Mouse (Mus musculus): Measurements from ENCODE around the gene Cdh4. TPM values are rescaled to one million over a fixed set of nuclear protein-coding genes. Genes with fewer than 3 reads are reported as not detected.

Cdh4 gene
- polyA plus RNA-seq, 1 experiment from 2014 or later = 3.0 TPM

DNA sequence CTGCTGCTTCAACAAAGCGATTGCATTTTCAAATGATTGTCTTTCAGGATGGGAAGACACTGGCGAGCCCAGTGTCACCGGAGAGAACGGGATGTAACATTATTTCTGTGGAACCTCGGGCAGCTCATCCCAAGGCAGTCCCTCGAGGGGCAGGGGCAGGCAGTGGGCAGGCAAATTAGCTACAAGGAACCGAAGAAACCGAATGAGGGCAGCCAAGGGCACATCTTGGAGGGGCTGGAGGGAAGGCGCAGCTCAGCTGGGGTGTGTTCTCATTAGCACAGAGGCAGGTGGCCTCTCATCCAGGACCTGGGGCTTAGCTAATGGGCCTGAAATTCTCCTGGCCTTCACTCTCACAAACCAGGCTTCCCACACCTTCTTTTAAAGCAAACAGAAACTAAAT is 407.5 kb downstream of the Cdh4 start:
- Histone ChIP-seq H3K9ac (ENCODE audit: low read depth, low read length) (no peak overlapping the region), H3K9me3 (ENCODE audit: control insufficient read depth) (no peaks in the 10 kb centered on the region), H3K27me3 (replicated peaks; ENCODE audit: control insufficient read depth, insufficient read depth, low read length) (no peaks in the 10 kb centered on the region), H3K27ac (ENCODE audit: low read depth, low read length) (no peak overlapping the region), H3K4me2 (replicated peaks; ENCODE audit: low read depth) (no peak overlapping the region), H3K36me3 (ENCODE audit: control insufficient read depth, insufficient read depth) (no peaks in the 10 kb centered on the region), H3K4me1 (replicated peaks; ENCODE audit: control insufficient read depth, insufficient read depth, low read length) (no peaks in the 10 kb centered on the region), H3K4me3 (ENCODE audit: low read depth, low read length) (no peak overlapping the region)
- no peak for TF ChIP-seq CTCF (IDR thresholded peaks at IDR 0.05; ENCODE audit: low read depth)
- 43% methylated on average over 9 of the region's 9 CpGs for WGBS
- ATAC-seq = no peak

DNA sequence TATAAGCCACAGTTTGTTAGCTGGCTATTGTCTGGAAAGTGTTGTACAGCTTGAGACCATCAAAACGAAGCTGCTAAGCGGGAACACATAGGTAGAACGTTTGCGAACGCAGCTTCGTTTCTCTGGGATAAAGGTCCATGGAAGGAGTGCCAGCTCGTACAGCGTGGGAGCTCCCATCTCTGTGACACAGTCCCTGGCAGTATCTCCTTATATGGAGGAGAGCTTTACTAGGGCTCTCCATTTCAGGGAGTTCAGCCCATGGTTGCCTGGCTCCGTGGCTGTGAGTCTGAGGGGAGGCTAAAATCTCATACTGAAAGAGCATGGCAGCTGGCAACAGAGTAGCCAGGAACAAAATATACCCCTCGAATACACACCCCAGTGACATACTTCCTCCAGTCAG is 409.9 kb downstream of the Cdh4 start:
- no peak for TF ChIP-seq CTCF (IDR thresholded peaks at IDR 0.05; ENCODE audit: low read depth)
- Histone ChIP-seq H3K9me3 (ENCODE audit: control insufficient read depth) (no peaks in the 10 kb centered on the region), H3K27ac (ENCODE audit: low read depth, low read length) (no peak overlapping the region), H3K4me2 (replicated peaks; ENCODE audit: low read depth) (no peak overlapping the region), H3K4me1 (replicated peaks; ENCODE audit: control insufficient read depth, insufficient read depth, low read length) (no peaks in the 10 kb centered on the region), H3K27me3 (replicated peaks; ENCODE audit: control insufficient read depth, insufficient read depth, low read length) (no peaks in the 10 kb centered on the region), H3K4me3 (ENCODE audit: low read depth, low read length) (no peak overlapping the region), H3K9ac (ENCODE audit: low read depth, low read length) (no peak overlapping the region), H3K36me3 (ENCODE audit: control insufficient read depth, insufficient read depth) (no peaks in the 10 kb centered on the region)
- WGBS = 80% methylated on average over 10 of the region's 10 CpGs
- ATAC-seq = no peak

DNA sequence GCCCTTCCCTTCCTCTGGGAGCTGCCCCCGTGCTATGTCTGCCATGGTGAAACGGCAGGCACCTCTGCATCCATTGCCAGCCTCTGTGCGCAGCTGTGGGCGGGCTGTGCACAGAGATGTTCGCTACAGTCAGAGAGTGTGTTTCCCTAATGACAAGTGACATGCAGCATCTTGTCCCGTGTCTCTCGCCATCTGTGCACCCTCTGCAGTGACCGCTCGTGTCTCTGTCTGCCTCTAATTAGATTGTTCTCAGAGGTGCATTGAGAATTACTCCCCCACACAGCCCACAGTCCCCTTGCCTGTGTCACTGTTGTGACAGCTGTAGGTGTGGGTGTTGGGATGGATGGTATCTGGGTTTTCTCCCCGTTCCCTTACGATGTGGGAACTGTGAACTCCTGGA is 410.6 kb downstream of the Cdh4 start:
- H3K36me3 ChIP-seq (ENCODE audit: control insufficient read depth, insufficient read depth) = no peaks in the 10 kb centered on the region
- H3K4me2 ChIP-seq (replicated peaks; ENCODE audit: low read depth) = no peak overlapping the region
- H3K9ac ChIP-seq (ENCODE audit: low read depth, low read length) = no peak overlapping the region
- no peaks in the 10 kb centered on the region for H3K27me3 ChIP-seq (replicated peaks; ENCODE audit: control insufficient read depth, insufficient read depth, low read length)
- no peaks in the 10 kb centered on the region for H3K9me3 ChIP-seq (ENCODE audit: control insufficient read depth)
- ATAC-seq = no peak
- no peaks in the 10 kb centered on the region for H3K4me1 ChIP-seq (replicated peaks; ENCODE audit: control insufficient read depth, insufficient read depth, low read length)
- TF ChIP-seq CTCF (IDR thresholded peaks at IDR 0.05; ENCODE audit: low read depth) = no peak
- no peak overlapping the region for H3K4me3 ChIP-seq (ENCODE audit: low read depth, low read length)
- WGBS = 83% methylated on average over 11 of the region's 11 CpGs
- H3K27ac ChIP-seq (ENCODE audit: low read depth, low read length) = no peak overlapping the region

DNA sequence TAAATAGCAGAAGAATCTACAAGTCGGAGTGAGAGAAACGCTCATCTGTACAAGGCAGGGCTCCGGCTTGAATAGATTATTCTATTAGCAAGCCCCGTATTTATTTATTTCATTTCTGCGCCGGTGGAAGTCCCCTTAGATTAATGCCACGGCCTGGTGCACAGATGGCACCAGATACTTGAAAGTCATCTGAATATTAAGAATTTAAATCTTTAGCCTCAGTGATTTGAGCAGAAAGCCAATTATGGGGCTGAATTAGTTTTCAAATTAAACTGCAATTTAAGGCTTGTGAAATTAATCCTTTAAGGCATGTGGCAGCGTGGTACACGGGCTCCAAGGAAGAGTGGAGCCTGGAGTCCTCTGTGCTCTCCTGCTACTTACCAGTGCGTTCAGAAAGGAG is 411.7 kb downstream of the Cdh4 start:
- no peak overlapping the region for H3K27ac ChIP-seq (ENCODE audit: low read depth, low read length)
- H3K4me1 ChIP-seq (replicated peaks; ENCODE audit: control insufficient read depth, insufficient read depth, low read length) = no peaks in the 10 kb centered on the region
- ATAC-seq = no peak
- no peak for TF ChIP-seq CTCF (IDR thresholded peaks at IDR 0.05; ENCODE audit: low read depth)
- H3K9me3 ChIP-seq (ENCODE audit: control insufficient read depth) = no peaks in the 10 kb centered on the region
- H3K36me3 ChIP-seq (ENCODE audit: control insufficient read depth, insufficient read depth) = no peaks in the 10 kb centered on the region
- H3K4me2 ChIP-seq (replicated peaks; ENCODE audit: low read depth) = no peak overlapping the region
- H3K9ac ChIP-seq (ENCODE audit: low read depth, low read length) = no peak overlapping the region
- H3K4me3 ChIP-seq (ENCODE audit: low read depth, low read length) = no peak overlapping the region
- WGBS = 78% methylated on average over 10 of the region's 10 CpGs
- H3K27me3 ChIP-seq (replicated peaks; ENCODE audit: control insufficient read depth, insufficient read depth, low read length) = no peaks in the 10 kb centered on the region

DNA sequence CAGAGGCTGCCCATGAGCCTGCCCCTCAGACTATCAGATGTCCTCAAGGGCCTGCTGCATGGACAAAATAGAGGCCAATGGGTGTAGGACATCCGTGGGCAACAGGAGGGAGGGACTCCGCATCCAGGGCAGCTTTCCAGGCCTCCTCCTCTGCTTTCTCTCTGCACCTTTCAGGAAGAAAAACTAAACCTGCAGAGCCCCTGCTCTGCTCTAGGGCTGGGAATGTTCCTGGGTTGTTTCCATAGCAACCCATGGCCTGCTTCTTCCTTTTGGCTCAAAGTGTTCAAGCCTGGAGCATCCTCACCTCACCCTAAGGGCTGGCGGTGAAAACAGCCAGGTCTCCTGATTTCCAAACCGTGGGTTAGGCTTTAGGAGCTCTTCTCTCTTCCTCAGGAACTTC is 414.9 kb downstream of the Cdh4 start:
- no peak overlapping the region for H3K27ac ChIP-seq (ENCODE audit: low read depth, low read length)
- no peaks in the 10 kb centered on the region for H3K9me3 ChIP-seq (ENCODE audit: control insufficient read depth)
- no peaks in the 10 kb centered on the region for H3K27me3 ChIP-seq (replicated peaks; ENCODE audit: control insufficient read depth, insufficient read depth, low read length)
- WGBS = 44% methylated on average over 4 of the region's 4 CpGs
- ATAC-seq = no peak
- H3K36me3 ChIP-seq (ENCODE audit: control insufficient read depth, insufficient read depth) = no peaks in the 10 kb centered on the region
- no peak overlapping the region for H3K4me2 ChIP-seq (replicated peaks; ENCODE audit: low read depth)
- H3K9ac ChIP-seq (ENCODE audit: low read depth, low read length) = no peak overlapping the region
- no peaks in the 10 kb centered on the region for H3K4me1 ChIP-seq (replicated peaks; ENCODE audit: control insufficient read depth, insufficient read depth, low read length)
- H3K4me3 ChIP-seq (ENCODE audit: low read depth, low read length) = no peak overlapping the region
- no peak for TF ChIP-seq CTCF (IDR thresholded peaks at IDR 0.05; ENCODE audit: low read depth)

DNA sequence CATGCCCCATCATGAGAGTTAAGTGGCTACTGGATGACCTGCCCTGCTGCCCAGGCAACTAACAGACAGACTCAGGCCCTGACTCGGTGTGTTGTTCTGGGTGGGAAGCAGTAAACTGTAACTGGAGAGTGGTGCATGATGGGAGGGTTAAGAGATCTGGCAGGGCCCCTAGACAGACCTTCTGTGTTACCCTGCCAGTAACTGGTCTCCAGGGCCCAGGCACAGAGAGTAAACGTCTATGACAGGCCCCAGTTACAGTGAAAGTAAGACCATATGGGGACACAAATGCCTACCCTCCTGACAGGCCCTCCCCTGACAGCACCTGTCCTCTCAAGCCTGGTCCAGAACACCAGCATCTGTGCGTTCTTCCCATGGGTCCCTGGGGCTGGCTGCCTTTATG is 420.4 kb downstream of the Cdh4 start:
- H3K27me3 ChIP-seq (replicated peaks; ENCODE audit: control insufficient read depth, insufficient read depth, low read length) = no peaks in the 10 kb centered on the region
- 67% methylated on average over 3 of the region's 3 CpGs for WGBS
- ATAC-seq = no peak
- H3K4me2 ChIP-seq (replicated peaks; ENCODE audit: low read depth) = no peak overlapping the region
- no peaks in the 10 kb centered on the region for H3K36me3 ChIP-seq (ENCODE audit: control insufficient read depth, insufficient read depth)
- no peaks in the 10 kb centered on the region for H3K4me1 ChIP-seq (replicated peaks; ENCODE audit: control insufficient read depth, insufficient read depth, low read length)
- H3K9me3 ChIP-seq (ENCODE audit: control insufficient read depth) = no peaks in the 10 kb centered on the region
- no peak overlapping the region for H3K4me3 ChIP-seq (ENCODE audit: low read depth, low read length)
- TF ChIP-seq CTCF (IDR thresholded peaks at IDR 0.05; ENCODE audit: low read depth) = no peak
- no peak overlapping the region for H3K9ac ChIP-seq (ENCODE audit: low read depth, low read length)
- H3K27ac ChIP-seq (ENCODE audit: low read depth, low read length) = no peak overlapping the region

DNA sequence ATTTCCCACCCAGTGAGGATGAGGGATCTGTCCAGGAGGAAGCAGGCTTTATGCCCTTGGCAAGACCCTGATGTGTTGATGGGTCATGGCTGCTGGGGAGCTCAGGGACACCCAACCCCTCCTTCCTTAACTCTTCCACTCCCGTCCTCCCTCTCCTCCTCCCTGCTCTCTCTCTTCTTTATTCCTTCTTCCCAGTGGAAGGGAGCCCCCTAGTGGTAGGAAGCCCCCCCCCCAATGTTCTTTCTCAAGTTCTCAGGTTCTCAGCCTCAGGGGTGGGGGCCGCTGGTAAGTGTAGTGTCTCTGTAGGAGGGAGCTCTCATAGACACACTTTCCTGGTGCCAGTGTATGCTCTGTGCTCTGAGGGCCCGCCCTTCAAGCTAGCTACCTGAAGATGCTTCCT is 421.0 kb downstream of the Cdh4 start:
- no peak overlapping the region for H3K27ac ChIP-seq (ENCODE audit: low read depth, low read length)
- WGBS = 68% methylated on average over 3 of the region's 3 CpGs
- no peak overlapping the region for H3K4me2 ChIP-seq (replicated peaks; ENCODE audit: low read depth)
- ATAC-seq = no peak
- no peaks in the 10 kb centered on the region for H3K36me3 ChIP-seq (ENCODE audit: control insufficient read depth, insufficient read depth)
- no peak overlapping the region for H3K4me3 ChIP-seq (ENCODE audit: low read depth, low read length)
- TF ChIP-seq CTCF (IDR thresholded peaks at IDR 0.05; ENCODE audit: low read depth) = peak; percentile 65
- H3K27me3 ChIP-seq (replicated peaks; ENCODE audit: control insufficient read depth, insufficient read depth, low read length) = no peaks in the 10 kb centered on the region
- H3K4me1 ChIP-seq (replicated peaks; ENCODE audit: control insufficient read depth, insufficient read depth, low read length) = no peaks in the 10 kb centered on the region
- no peak overlapping the region for H3K9ac ChIP-seq (ENCODE audit: low read depth, low read length)
- no peaks in the 10 kb centered on the region for H3K9me3 ChIP-seq (ENCODE audit: control insufficient read depth)

Measured in intestine, postnatal 0 days (tissue).